Mouse (Mus musculus): Measurements from ENCODE around the gene Faim2.

GRCm38 (mm10) chr15:99560246-99560645 lies 32.3 kb upstream of the Faim2 start:
- no peak for TF ChIP-seq POLR2A (IDR thresholded peaks at IDR 0.05; ENCODE audit: insufficient read depth, low read depth, low read length)
- TF ChIP-seq CTCF (IDR thresholded peaks at IDR 0.05): no peak
- no peak for TF ChIP-seq EP300 (IDR thresholded peaks at IDR 0.05; ENCODE audit: insufficient read depth, low read depth, low read length)
